Mouse (Mus musculus) thymus, postnatal 0 days (tissue): ENCODE results near the gene Tmem204. TPM values are rescaled to one million over a fixed set of nuclear protein-coding genes. Genes with fewer than 3 reads are reported as not detected.

Experiments used
- DNase-seq: peaks from one replicate; pipeline ENCODE4 v3.0.0-alpha.2; 2015; ENCODE audit warnings: low spot score
- polyA plus RNA-seq: library from polyadenylated mRNA; unstranded; fragments of >200 nt; fragmentation: Nextera tagmentation; extraction: Ambion mirVana; gene quantifications from 2 replicates; pipeline ENCODE4 v1.2.1, GENCODE M21; 2015

Gene Tmem204
- polyA plus RNA-seq, 1 experiment from 2014 or later: 5.5 TPM

- no peak for DNase-seq
Measured at GRCm38 (mm10) chr17:25086724-25087123, 3.3 kb upstream of the Tmem204 start.

GRCm38 (mm10) chr17:25084835-25085385 lies 1.5 kb upstream of the Tmem204 start:
- DNase-seq: no peak

GRCm38 (mm10) chr17:25082887-25083286 lies 504 bp downstream of the Tmem204 start:
- DNase-seq: no peak

- no peak for DNase-seq
Measured at GRCm38 (mm10) chr17:25082081-25082847, 1.1 kb downstream of the Tmem204 start.

- DNase-seq: no peak
Measured at GRCm38 (mm10) chr17:25080960-25081381, 2.4 kb downstream of the Tmem204 start.

GRCm38 (mm10) chr17:25080210-25080609 lies 3.2 kb downstream of the Tmem204 start:
- DNase-seq: no peak

GRCm38 (mm10) chr17:25077771-25078372 lies 5.5 kb downstream of the Tmem204 start:
- DNase-seq: no peak

- DNase-seq: no peak
Measured at GRCm38 (mm10) chr17:25076906-25077305, 6.5 kb downstream of the Tmem204 start.

- peak; percentile 14 for DNase-seq
Measured at GRCm38 (mm10) chr17:25068690-25069089, 14.7 kb downstream of the Tmem204 start.

GRCm38 (mm10) chr17:25067442-25067851 lies 15.9 kb downstream of the Tmem204 start:
- DNase-seq: no peak

- no peak for DNase-seq
Measured at GRCm38 (mm10) chr17:25066595-25066994, 16.8 kb downstream of the Tmem204 start.

- no peak for DNase-seq
Measured at GRCm38 (mm10) chr17:25065189-25065588, 18.2 kb downstream of the Tmem204 start.

GRCm38 (mm10) chr17:25064351-25064750 lies 19.0 kb downstream of the Tmem204 start:
- no peak for DNase-seq

- no peak for DNase-seq
Measured at GRCm38 (mm10) chr17:25063872-25064271, 19.5 kb downstream of the Tmem204 start.

- no peak for DNase-seq
Measured at GRCm38 (mm10) chr17:25063261-25063660, 20.1 kb downstream of the Tmem204 start.

- DNase-seq: no peak
Measured at GRCm38 (mm10) chr17:25057041-25057440, 26.4 kb downstream of the Tmem204 start.

GRCm38 (mm10) chr17:25053274-25053673 lies 30.1 kb downstream of the Tmem204 start:
- no peak for DNase-seq

GRCm38 (mm10) chr17:25047143-25047542 lies 36.2 kb downstream of the Tmem204 start:
- DNase-seq: no peak

- no peak for DNase-seq
Measured at GRCm38 (mm10) chr17:25045281-25045680, 38.1 kb downstream of the Tmem204 start.

- DNase-seq: no peak
Measured at GRCm38 (mm10) chr17:25044879-25045278, 38.5 kb downstream of the Tmem204 start.

GRCm38 (mm10) chr17:25036183-25036582 lies 47.2 kb downstream of the Tmem204 start:
- DNase-seq: peak; percentile 5

GRCm38 (mm10) chr17:25016292-25017132 lies 66.9 kb downstream of the Tmem204 start:
- peak; percentile 66 for DNase-seq
